Mouse (Mus musculus): Measurements from ENCODE around the gene Rap1a.

The Rap1a gene

GRCm38 (mm10) chr3:105806519-105807249 is 5.5 kb upstream of the Rap1a start:
- DNase-seq (ENCODE audit: low read depth, low spot score), result no peak

- no peak for DNase-seq (ENCODE audit: low read depth, low spot score)
These were observed 2.5 kb upstream of the Rap1a start for GRCm38 (mm10) chr3:105803600-105803999.

- DNase-seq (ENCODE audit: low read depth, low spot score), result peak; percentile 28
These were observed 403 bp downstream of the Rap1a start for GRCm38 (mm10) chr3:105800675-105801190.

GRCm38 (mm10) chr3:105800156-105800674 is 921 bp downstream of the Rap1a start:
- no peak for DNase-seq (ENCODE audit: low read depth, low spot score)

- DNase-seq (ENCODE audit: low read depth, low spot score), result no peak
These were observed 1.8 kb downstream of the Rap1a start for GRCm38 (mm10) chr3:105799375-105799774.

GRCm38 (mm10) chr3:105798770-105799169 is 2.4 kb downstream of the Rap1a start:
- no peak for DNase-seq (ENCODE audit: low read depth, low spot score)

- DNase-seq (ENCODE audit: low read depth, low spot score), result no peak
These were observed 3.7 kb downstream of the Rap1a start for GRCm38 (mm10) chr3:105797427-105797826.

GRCm38 (mm10) chr3:105796761-105797160 is 4.4 kb downstream of the Rap1a start:
- no peak for DNase-seq (ENCODE audit: low read depth, low spot score)

GRCm38 (mm10) chr3:105794309-105794708 is 6.8 kb downstream of the Rap1a start:
- DNase-seq (ENCODE audit: low read depth, low spot score), result no peak

GRCm38 (mm10) chr3:105792309-105792708 is 8.8 kb downstream of the Rap1a start:
- DNase-seq (ENCODE audit: low read depth, low spot score), result no peak

- no peak for DNase-seq (ENCODE audit: low read depth, low spot score)
These were observed 10.0 kb downstream of the Rap1a start for GRCm38 (mm10) chr3:105791129-105791528.

- DNase-seq (ENCODE audit: low read depth, low spot score), result no peak
These were observed 10.8 kb downstream of the Rap1a start for GRCm38 (mm10) chr3:105790338-105790737.

GRCm38 (mm10) chr3:105789776-105790175 is 11.4 kb downstream of the Rap1a start:
- DNase-seq (ENCODE audit: low read depth, low spot score), result no peak

- DNase-seq (ENCODE audit: low read depth, low spot score), result no peak
These were observed 13.8 kb downstream of the Rap1a start for GRCm38 (mm10) chr3:105787328-105787727.

- no peak for DNase-seq (ENCODE audit: low read depth, low spot score)
These were observed 15.3 kb downstream of the Rap1a start for GRCm38 (mm10) chr3:105785865-105786264.

- no peak for DNase-seq (ENCODE audit: low read depth, low spot score)
These were observed 17.3 kb downstream of the Rap1a start for GRCm38 (mm10) chr3:105783809-105784208.

- no peak for DNase-seq (ENCODE audit: low read depth, low spot score)
These were observed 18.7 kb downstream of the Rap1a start for GRCm38 (mm10) chr3:105782406-105782805.

- DNase-seq (ENCODE audit: low read depth, low spot score), result no peak
These were observed 23.1 kb downstream of the Rap1a start for GRCm38 (mm10) chr3:105777997-105778396.

GRCm38 (mm10) chr3:105774496-105774895 is 26.6 kb downstream of the Rap1a start:
- no peak for DNase-seq (ENCODE audit: low read depth, low spot score)

GRCm38 (mm10) chr3:105771534-105771933 is 29.6 kb downstream of the Rap1a start:
- no peak for DNase-seq (ENCODE audit: low read depth, low spot score)

- no peak for DNase-seq (ENCODE audit: low read depth, low spot score)
These were observed 30.3 kb downstream of the Rap1a start for GRCm38 (mm10) chr3:105770836-105771235.

GRCm38 (mm10) chr3:105769380-105769779 is 31.8 kb downstream of the Rap1a start:
- no peak for DNase-seq (ENCODE audit: low read depth, low spot score)

GRCm38 (mm10) chr3:105768529-105768928 is 32.6 kb downstream of the Rap1a start:
- DNase-seq (ENCODE audit: low read depth, low spot score), result no peak

All from forelimb bud, embryonic 11.5 days (tissue).